Mouse (Mus musculus) stomach, embryonic 16.5 days (tissue): Measurements from ENCODE around the gene Prkcq. TPM values are rescaled to one million over a fixed set of nuclear protein-coding genes. Genes with fewer than 3 reads are reported as not detected.

Experiments used
- ATAC-seq: fragments of 200-750 bp; cut with Nextera tagmentation; 2 replicates; pipeline ENCODE4 v1.8.0; 2017; ENCODE audit warnings: moderate number of reproducible peaks, moderate TSS enrichment; ENCODE audit not compliant: insufficient read depth, low FRiP score
- H3K27ac ChIP-seq: fragments of 300-500 bp; sonication (generic); 2 replicates; pipeline ENCODE4 v1.5.1; 2014; ENCODE audit warnings: low read length
- H3K27me3 ChIP-seq: fragments of 300-500 bp; sonication (generic); 2 replicates; pipeline ENCODE4 v1.6.1; 2014; ENCODE audit warnings: low read length, control low read depth, mixed read lengths; ENCODE audit not compliant: control insufficient read depth, insufficient read depth
- H3K36me3 ChIP-seq: fragments of 300-500 bp; sonication (generic); 2 replicates; pipeline ENCODE4 v1.6.1; 2014; ENCODE audit warnings: low read length; ENCODE audit not compliant: control insufficient read depth, insufficient read depth
- H3K4me1 ChIP-seq: fragments of 300-500 bp; sonication (generic); 2 replicates; pipeline ENCODE4 v1.6.1; 2014; ENCODE audit warnings: low read length, control low read depth, mixed read lengths; ENCODE audit not compliant: control insufficient read depth, insufficient read depth
- H3K4me2 ChIP-seq: fragments of 300-500 bp; sonication (generic); 2 replicates; pipeline ENCODE4 v1.6.1; 2014; ENCODE audit warnings: low read depth, low read length, mixed read lengths
- H3K4me3 ChIP-seq: fragments of 300-500 bp; sonication (generic); replicated peaks from 2 replicates; pipeline ENCODE4 v1.5.1; 2014; ENCODE audit warnings: mild to moderate bottlenecking, low read length
- H3K9ac ChIP-seq: fragments of 300-500 bp; sonication (generic); 2 replicates; pipeline ENCODE4 v1.6.1; 2014; ENCODE audit warnings: low read length
- H3K9me3 ChIP-seq: fragments of 300-500 bp; sonication (generic); replicated peaks from 2 replicates; pipeline ENCODE4 v1.6.1; 2016; ENCODE audit warnings: low read length, control low read depth; ENCODE audit not compliant: control insufficient read depth
- WGBS: fragments of 180-500 bp; shearing (Covaris S2); extraction: QIAGEN DNeasy Blood & Tissue Kit; methylation state at CpG from one replicate; pipeline ENCODE4 v1.1.7; 2014; 5-methylcytosine and 5-hydroxymethylcytosine counted together
- polyA plus RNA-seq: library from polyadenylated mRNA; unstranded; fragments of >200 nt; fragmentation: Nextera tagmentation; extraction: Ambion mirVana; gene quantifications from 2 replicates; pipeline ENCODE4 v1.2.1, GENCODE M21; 2015

Gene Prkcq
- polyA plus RNA-seq, 1 experiment from 2014 or later: 2.7 TPM

DNA sequence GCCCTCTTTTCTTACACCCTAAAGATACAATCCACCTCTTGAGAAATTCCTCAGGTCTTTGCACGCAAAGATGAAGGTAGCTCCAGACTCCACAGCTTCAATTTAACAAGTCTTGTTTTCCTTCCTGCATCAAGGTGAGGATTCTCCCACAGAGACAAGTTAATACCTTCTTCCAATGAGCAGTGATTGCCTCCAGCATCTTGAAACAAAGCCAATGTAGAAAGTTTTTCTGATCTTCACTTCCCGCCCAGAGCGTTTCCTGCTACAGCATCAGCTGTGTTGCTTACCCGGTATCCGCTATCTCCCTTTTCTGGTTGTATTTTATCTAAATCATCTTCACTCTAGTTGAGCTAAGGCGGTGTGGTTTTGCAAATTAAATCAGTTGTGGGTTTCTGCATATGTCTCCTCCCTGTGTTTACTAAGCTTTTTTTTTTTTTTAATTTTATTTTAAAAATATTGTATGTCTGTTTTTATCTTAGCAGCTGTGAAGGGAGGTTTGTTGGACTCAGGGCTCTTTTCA is 21.3 kb downstream of the Prkcq start:
- no peak for ATAC-seq
- Histone ChIP-seq H3K9me3 (no peaks in the 10 kb centered on the region), H3K36me3 (no peaks in the 10 kb centered on the region), H3K4me3 (no peak overlapping the region), H3K4me1 (no peaks in the 10 kb centered on the region), H3K27me3 (no peaks in the 10 kb centered on the region), H3K4me2 (no peak overlapping the region), H3K27ac (no peak overlapping the region), H3K9ac (no peak overlapping the region)
- WGBS: 81% methylated on average over 6 of the region's 6 CpGs

DNA sequence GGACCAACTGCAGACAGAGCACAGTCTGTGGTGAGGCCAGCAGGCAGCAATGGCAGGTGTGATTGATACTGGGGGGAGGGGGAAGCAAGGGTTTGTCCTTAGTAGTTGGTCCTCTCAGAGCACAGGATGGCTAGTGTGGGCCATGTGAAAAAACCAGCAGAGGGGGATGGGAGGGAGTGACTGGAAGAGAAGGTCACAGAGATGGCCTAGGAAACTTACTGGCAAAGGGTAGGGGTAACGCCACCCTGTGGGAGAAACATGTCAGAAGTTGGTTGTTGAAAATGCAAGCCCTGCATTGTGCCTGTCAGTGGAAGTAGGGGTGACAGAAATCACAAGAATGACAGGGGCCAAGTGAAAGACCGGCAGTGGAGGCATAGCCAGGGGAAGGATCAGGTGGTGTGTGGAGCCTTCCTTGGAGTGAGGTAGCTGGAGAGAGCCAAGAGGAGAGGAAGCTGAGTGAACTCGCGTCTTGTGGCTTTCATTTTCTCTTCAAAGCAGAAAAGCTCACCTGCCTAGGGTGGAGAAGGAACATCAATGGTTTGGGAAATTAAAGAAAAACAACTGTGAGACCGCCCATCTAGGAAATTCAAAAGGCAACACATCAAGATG is 22.9 kb downstream of the Prkcq start:
- no peaks in the 10 kb centered on the region for H3K4me1 ChIP-seq
- H3K36me3 ChIP-seq: no peaks in the 10 kb centered on the region
- no peak overlapping the region for H3K27ac ChIP-seq
- H3K27me3 ChIP-seq: no peaks in the 10 kb centered on the region
- H3K9ac ChIP-seq: no peak overlapping the region
- 74% methylated on average over 5 of the region's 5 CpGs for WGBS
- no peak for ATAC-seq
- no peak overlapping the region for H3K4me3 ChIP-seq
- no peak overlapping the region for H3K4me2 ChIP-seq
- no peaks in the 10 kb centered on the region for H3K9me3 ChIP-seq

DNA sequence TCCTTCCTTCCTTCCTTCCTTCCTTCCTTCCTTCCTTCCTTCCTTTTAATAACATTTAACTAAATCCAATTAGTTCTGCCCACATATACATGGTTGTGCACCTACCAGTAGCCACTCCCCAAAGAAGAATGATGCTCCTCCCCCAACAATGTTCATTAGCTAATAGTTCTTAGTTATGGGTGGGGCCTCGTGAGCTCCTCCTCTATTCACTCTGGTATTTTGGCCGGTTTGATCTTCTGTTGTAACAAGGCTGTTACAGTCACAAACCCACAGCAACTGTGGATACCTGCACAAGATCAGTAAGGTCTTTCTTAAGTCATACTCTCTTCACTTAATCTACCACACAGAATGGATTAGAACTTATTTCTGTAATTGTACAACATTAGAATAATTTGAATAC is 24.2 kb downstream of the Prkcq start:
- WGBS: 79% methylated on average over 2 of the region's 2 CpGs
- Histone ChIP-seq H3K4me1 (no peaks in the 10 kb centered on the region), H3K36me3 (no peaks in the 10 kb centered on the region), H3K9ac (no peak overlapping the region), H3K27ac (no peak overlapping the region), H3K9me3 (no peaks in the 10 kb centered on the region), H3K27me3 (no peaks in the 10 kb centered on the region), H3K4me3 (no peak overlapping the region), H3K4me2 (no peak overlapping the region)
- no peak for ATAC-seq

DNA sequence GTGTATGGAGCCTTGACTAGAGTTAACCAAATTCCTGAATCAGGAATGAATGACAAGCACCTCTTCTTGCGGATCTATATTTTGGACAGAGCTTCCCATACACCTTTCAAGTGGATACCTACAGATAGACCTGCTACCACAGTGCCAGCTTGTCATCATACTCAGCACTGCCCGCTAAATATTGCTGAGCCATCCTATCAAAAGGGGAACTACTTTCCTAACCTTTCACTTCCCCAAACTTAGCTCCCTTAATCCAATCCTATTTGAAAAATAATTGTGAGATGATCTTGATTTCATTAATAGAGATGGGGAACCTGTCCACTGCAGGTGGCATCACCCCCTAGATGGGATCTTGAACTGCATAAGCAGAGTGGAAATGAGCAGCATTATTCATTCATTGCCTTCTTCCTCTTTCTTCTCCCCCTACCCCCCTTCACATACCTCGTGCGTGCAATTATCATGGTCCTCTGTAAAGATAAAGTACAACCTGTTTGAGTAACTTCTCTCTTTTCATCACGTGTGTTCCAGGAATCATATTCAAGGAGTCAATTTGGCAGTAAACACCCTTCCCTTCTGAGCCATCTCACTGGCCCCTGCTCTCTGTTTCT is 25.1 kb downstream of the Prkcq start:
- Histone ChIP-seq H3K27ac (no peak overlapping the region), H3K27me3 (no peaks in the 10 kb centered on the region), H3K36me3 (no peaks in the 10 kb centered on the region), H3K4me2 (no peak overlapping the region), H3K9me3 (no peaks in the 10 kb centered on the region), H3K9ac (no peak overlapping the region), H3K4me3 (no peak overlapping the region), H3K4me1 (no peaks in the 10 kb centered on the region)
- WGBS: 75% methylated on average over 5 of the region's 5 CpGs
- no peak for ATAC-seq

DNA sequence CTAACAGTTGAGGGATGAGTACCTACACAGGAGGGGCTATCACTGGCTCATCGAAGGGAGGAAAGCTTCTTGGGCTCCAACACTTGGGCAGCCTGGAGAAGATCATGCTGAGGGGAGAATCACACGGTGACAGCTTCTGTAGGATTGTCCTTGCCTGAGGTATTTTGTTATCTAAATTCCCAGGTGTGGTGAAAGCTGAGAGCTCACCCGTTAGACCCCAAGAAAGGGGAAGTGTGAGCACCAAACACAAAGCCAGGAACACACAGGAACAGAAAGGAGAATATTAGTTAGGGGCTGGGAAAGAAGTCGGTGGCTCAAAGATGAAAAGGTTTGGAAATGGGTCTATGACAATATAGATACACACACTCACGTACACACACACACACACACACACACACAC is 27.7 kb downstream of the Prkcq start:
- no peaks in the 10 kb centered on the region for H3K27me3 ChIP-seq
- H3K9ac ChIP-seq: no peak overlapping the region
- 65% methylated on average over 5 of the region's 5 CpGs for WGBS
- H3K4me2 ChIP-seq: no peak overlapping the region
- H3K4me3 ChIP-seq: no peak overlapping the region
- no peaks in the 10 kb centered on the region for H3K9me3 ChIP-seq
- no peak overlapping the region for H3K27ac ChIP-seq
- no peaks in the 10 kb centered on the region for H3K36me3 ChIP-seq
- no peaks in the 10 kb centered on the region for H3K4me1 ChIP-seq
- ATAC-seq: no peak

DNA sequence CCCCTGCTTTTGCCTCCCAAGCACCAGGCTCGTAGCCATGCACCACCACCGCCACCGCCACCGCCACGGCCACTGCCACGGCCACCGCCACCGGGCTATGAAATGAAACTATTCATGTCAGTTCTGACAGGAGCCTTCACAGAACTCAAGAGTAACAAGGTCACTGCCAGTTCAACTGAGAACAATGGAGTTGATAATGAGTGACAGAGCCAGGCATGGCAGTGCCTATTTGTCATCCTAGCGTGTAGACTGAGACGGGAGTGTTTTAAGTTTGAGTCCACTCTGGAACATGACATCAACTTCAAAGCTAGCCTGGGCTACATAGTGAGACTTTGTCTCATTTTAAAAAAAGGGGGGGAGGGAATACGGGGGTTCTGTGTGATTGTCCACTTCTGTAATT is 30.9 kb downstream of the Prkcq start:
- Histone ChIP-seq H3K27ac (no peak overlapping the region), H3K27me3 (no peaks in the 10 kb centered on the region), H3K9me3 (no peaks in the 10 kb centered on the region), H3K4me1 (no peaks in the 10 kb centered on the region), H3K9ac (no peak overlapping the region), H3K36me3 (no peaks in the 10 kb centered on the region), H3K4me2 (no peak overlapping the region), H3K4me3 (no peak overlapping the region)
- no peak for ATAC-seq
- WGBS: 90% methylated on average over 11 of the region's 11 CpGs

DNA sequence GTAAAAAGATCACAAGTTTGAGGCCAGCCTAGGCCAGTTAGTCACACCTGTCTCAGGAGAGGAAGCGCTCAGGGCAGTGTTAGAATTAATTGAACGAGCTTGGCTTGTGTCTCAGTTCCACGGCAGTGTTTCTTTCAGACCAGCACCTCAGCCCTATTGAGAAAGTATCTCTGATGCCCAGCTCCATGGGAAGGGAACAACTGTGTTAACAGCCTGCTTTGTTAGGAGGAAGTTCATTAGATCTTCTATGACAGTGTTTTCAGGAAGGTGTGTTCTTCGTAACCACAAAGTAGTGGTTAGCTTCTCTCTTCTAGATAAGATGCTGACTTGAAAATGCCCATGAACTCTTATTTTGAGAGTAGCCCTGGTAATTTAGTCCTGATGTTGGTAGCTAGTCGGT is 31.4 kb downstream of the Prkcq start:
- no peak overlapping the region for H3K27ac ChIP-seq
- no peak for ATAC-seq
- H3K36me3 ChIP-seq: no peaks in the 10 kb centered on the region
- no peak overlapping the region for H3K9ac ChIP-seq
- H3K4me2 ChIP-seq: no peak overlapping the region
- H3K27me3 ChIP-seq: no peaks in the 10 kb centered on the region
- no peak overlapping the region for H3K4me3 ChIP-seq
- no peaks in the 10 kb centered on the region for H3K4me1 ChIP-seq
- no peaks in the 10 kb centered on the region for H3K9me3 ChIP-seq
- WGBS: 71% methylated on average over 5 of the region's 5 CpGs

DNA sequence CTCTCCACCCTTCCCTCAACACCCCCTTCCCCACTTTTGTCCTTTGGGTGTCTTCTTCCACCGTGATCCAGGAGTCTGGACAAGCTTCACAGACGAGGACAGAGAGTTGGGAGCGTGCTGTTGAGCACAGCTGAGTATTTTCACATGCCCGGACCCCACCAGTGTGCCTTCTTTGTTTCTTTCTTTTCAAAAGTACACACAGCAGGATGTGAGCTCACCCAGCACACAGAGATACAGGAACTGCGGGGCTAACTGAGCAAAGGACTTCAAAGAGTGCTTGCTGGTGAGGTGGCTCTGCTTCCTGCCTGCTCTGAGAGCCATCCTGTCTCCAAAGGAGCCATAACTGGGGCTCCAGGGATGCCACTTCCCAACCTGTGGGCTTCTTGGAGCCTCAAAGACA is 32.3 kb downstream of the Prkcq start:
- H3K9me3 ChIP-seq: no peaks in the 10 kb centered on the region
- H3K36me3 ChIP-seq: no peaks in the 10 kb centered on the region
- no peak overlapping the region for H3K9ac ChIP-seq
- H3K4me3 ChIP-seq: no peak overlapping the region
- no peaks in the 10 kb centered on the region for H3K27me3 ChIP-seq
- WGBS: 66% methylated on average over 5 of the region's 5 CpGs
- H3K4me2 ChIP-seq: no peak overlapping the region
- H3K27ac ChIP-seq: no peak overlapping the region
- no peaks in the 10 kb centered on the region for H3K4me1 ChIP-seq
- ATAC-seq: no peak

DNA sequence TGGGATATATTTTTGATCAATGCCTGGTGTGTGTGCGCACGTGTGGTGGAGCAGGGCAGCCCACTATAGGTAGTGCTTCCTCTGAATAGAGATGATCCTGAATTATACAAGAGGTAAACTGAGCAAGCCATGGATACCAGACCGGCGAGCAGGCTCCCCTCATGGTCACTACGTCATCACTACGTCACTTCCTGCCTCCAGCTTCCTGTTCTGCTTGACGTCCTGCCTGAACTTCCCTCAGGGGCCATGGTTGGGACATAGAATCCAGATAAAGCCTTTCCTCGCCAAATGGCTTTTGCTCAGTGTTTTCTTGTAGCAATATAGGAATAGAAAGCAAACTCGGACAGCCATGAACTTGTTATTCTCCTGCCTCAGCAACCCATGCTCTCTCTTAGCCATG is 33.1 kb downstream of the Prkcq start:
- Histone ChIP-seq H3K36me3 (no peaks in the 10 kb centered on the region), H3K27me3 (no peaks in the 10 kb centered on the region), H3K9me3 (no peaks in the 10 kb centered on the region), H3K4me2 (no peak overlapping the region), H3K4me3 (no peak overlapping the region), H3K9ac (no peak overlapping the region), H3K27ac (no peak overlapping the region), H3K4me1 (no peaks in the 10 kb centered on the region)
- ATAC-seq: no peak
- WGBS: 86% methylated on average over 9 of the region's 9 CpGs
